Mouse (Mus musculus) lung, adult 18-20 months (tissue): ENCODE measurements around the gene Sult2a8.
"Not testable (repeated sequence)": the region's sequence is repeated elsewhere in the genome, so short reads cannot be mapped to it uniquely, and the experiment has no call there.

Experiments
- DNase-seq, 2 experiments: peaks; one replicate each; pipeline ENCODE4 v3.0.0; 2022; ENCODE audit warnings: mixed read lengths in 2 of 2

The Sult2a8 gene

GRCm38 (mm10) chr7:14446534-14446933 is at the start of gene Sult2a8:
Sult2a8 (minus strand) TSS chr7:14446769.
- DNase-seq: no peak

GRCm38 (mm10) chr7:14494130-14494529 is 47.6 kb upstream of the Sult2a8 start, which contains the start of gene Sult2a7:
Sult2a7 (minus strand) TSS chr7:14494230.
- no peak for DNase-seq

GRCm38 (mm10) chr7:14492886-14493285 is 46.3 kb upstream of the Sult2a8 start:
- DNase-seq: no peak

GRCm38 (mm10) chr7:14439581-14439980 is 7.0 kb downstream of the Sult2a8 start:
- no peak for DNase-seq

GRCm38 (mm10) chr7:14438484-14438883 is 8.1 kb downstream of the Sult2a8 start:
- DNase-seq: no peak

- DNase-seq: no peak
Observed at GRCm38 (mm10) chr7:14438029-14438428, 8.5 kb downstream of the Sult2a8 start.

- DNase-seq: not testable (repeated sequence)
Observed at GRCm38 (mm10) chr7:14399363-14399762, 47.2 kb downstream of the Sult2a8 start.

- DNase-seq: no peak
Observed at GRCm38 (mm10) chr7:14396462-14396861, 50.1 kb downstream of the Sult2a8 start.
